Mouse (Mus musculus) forebrain, embryonic 11.5 days (tissue): ENCODE measurements at regions not wholly inside any gene's neighbourhood (a gene's known extent, or its start where the extent isn't known, plus 50 kb on each side); places are given as distances from the start of the nearest gene placed in this dataset.

ENCODE experiments used
- ATAC-seq: fragments of 200-750 bp; cut with Nextera tagmentation; replicated peaks from 2 replicates; pipeline ENCODE4 v1.8.0; 2017; ENCODE audit warnings: moderate TSS enrichment; ENCODE audit not compliant: low FRiP score
- DNase-seq: peaks from one replicate; pipeline ENCODE4 v3.0.0-alpha.2; 2017; ENCODE audit warnings: low spot score
- H3K27ac ChIP-seq: fragments of 300-500 bp; sonication (generic); 2 replicates; pipeline ENCODE4 v1.5.1; 2014; ENCODE audit warnings: low read depth, low read length
- H3K27me3 ChIP-seq: fragments of 300-500 bp; sonication (generic); 2 replicates; pipeline ENCODE4 v1.6.1; 2014; ENCODE audit warnings: mild to moderate bottlenecking, low read length, mixed read lengths; ENCODE audit not compliant: control insufficient read depth, insufficient read depth
- H3K36me3 ChIP-seq: fragments of 300-500 bp; sonication (generic); 2 replicates; pipeline ENCODE4 v1.6.1; 2014; ENCODE audit warnings: mild to moderate bottlenecking, low read length, moderate library complexity, mixed read lengths; ENCODE audit not compliant: control insufficient read depth, insufficient read depth
- H3K4me1 ChIP-seq: fragments of 300-500 bp; sonication (generic); replicated peaks from 2 replicates; pipeline ENCODE4 v1.6.1; 2014; ENCODE audit warnings: low read length, mixed read lengths; ENCODE audit not compliant: control insufficient read depth, insufficient read depth
- H3K4me2 ChIP-seq: fragments of 300-500 bp; sonication (generic); 2 replicates; pipeline ENCODE4 v1.6.1; 2014; ENCODE audit warnings: low read depth, mild to moderate bottlenecking, low read length, moderate library complexity, mixed read lengths; ENCODE audit not compliant: severe bottlenecking
- H3K4me3 ChIP-seq: fragments of 300-500 bp; sonication (generic); 2 replicates; pipeline ENCODE4 v1.5.1; 2014; ENCODE audit warnings: low read depth, low read length
- H3K9ac ChIP-seq: fragments of 300-500 bp; sonication (generic); 2 replicates; pipeline ENCODE4 v1.6.1; 2014; ENCODE audit warnings: low read length
- H3K9me3 ChIP-seq: fragments of 300-500 bp; sonication (generic); 2 replicates; pipeline ENCODE4 v1.6.1; 2016; ENCODE audit warnings: low read length, mixed read lengths; ENCODE audit not compliant: control insufficient read depth
- WGBS: fragments of 180-500 bp; shearing (Covaris S2); extraction: QIAGEN DNeasy Blood & Tissue Kit; methylation state at CpG from one replicate; pipeline ENCODE4 v1.1.7; 2014; 5-methylcytosine and 5-hydroxymethylcytosine counted together

DNA sequence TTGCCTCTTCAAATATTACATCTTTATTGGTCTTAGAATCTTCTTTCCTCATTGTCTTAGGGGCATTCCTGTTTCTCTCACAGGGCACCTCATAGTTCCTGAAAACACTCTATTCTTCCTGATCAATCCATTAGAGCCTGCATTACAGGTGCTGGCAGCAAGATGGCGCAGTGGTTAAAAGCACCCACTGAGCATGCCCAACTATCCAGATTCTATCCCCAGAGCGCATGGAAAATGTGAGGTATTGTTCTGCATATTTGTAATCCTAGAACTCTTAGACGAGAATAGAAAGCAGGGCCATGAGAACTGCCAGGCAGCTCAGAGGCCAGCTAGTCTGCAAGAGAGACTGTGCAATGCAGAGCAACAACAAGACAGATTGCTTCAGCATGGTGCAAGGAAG lies 67.7 kb upstream of the Fam98a start:
- Histone ChIP-seq H3K27ac (no peak overlapping the region), H3K9me3 (no peaks in the 10 kb centered on the region), H3K27me3 (no peaks in the 10 kb centered on the region), H3K4me2 (no peak overlapping the region), H3K4me3 (no peak overlapping the region), H3K36me3 (no peaks in the 10 kb centered on the region), H3K9ac (no peak overlapping the region), H3K4me1 (no peaks in the 10 kb centered on the region)
- DNase-seq: no peak
- ATAC-seq: no peak
- WGBS: 66% methylated on average over 3 of the region's 3 CpGs

DNA sequence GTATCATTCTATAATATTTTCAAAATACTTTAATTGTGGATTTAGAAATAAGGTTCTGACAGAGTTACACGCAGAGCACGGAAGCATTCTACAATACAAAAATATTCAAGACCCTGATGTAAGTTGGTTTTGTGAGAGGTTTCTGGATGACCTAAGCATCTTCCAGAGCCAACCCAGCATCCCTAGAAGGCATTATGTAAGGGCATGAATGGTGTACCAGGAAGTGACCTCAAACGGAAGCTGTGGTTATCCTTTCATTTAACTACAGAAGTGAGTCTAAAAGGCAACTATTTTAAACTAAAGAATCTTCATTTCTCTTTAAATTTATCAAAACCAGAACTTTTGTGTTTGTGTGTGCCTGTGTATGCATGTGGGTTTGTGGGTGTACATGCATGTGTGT lies 66.8 kb upstream of the Fam98a start:
- Histone ChIP-seq H3K4me3 (no peak overlapping the region), H3K36me3 (no peaks in the 10 kb centered on the region), H3K27me3 (no peaks in the 10 kb centered on the region), H3K4me1 (no peaks in the 10 kb centered on the region), H3K9ac (no peak overlapping the region), H3K9me3 (no peaks in the 10 kb centered on the region), H3K27ac (no peak overlapping the region), H3K4me2 (no peak overlapping the region)
- WGBS: 95% methylated on average over 3 of the region's 3 CpGs
- ATAC-seq: no peak
- no peak for DNase-seq

GRCm38 (mm10) chr17:75617280-75617679 lies 65.5 kb upstream of the Fam98a start:
- DNase-seq (no peak), ATAC-seq (peak; percentile 61)
- Histone ChIP-seq H3K4me1 (no peaks in the 10 kb centered on the region), H3K36me3 (no peaks in the 10 kb centered on the region), H3K9ac (no peak overlapping the region), H3K27ac (no peak overlapping the region), H3K9me3 (no peaks in the 10 kb centered on the region), H3K27me3 (no peaks in the 10 kb centered on the region), H3K4me3 (no peak overlapping the region), H3K4me2 (no peak overlapping the region)
- 20% methylated on average over 6 of the region's 6 CpGs for WGBS

DNA sequence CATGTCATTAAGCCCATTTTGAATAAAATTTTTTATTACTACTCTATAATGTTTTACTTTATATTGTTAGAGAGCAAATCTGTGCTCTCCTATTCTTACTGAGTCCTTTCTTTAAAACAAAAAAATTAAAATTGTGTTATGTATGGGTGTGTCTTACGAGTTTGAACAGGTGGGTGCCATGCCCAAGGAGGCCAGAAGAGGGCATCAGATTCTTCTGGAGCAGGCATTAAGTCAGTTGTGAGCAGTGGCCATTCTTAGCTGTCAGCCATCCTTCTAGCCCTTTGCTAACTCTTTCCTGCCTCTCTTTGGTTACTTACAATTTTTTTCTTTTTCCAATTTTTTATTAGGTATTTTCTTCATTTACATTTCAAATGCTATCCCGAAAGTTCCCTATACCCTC lies 63.6 kb upstream of the Fam98a start:
- Histone ChIP-seq H3K27me3 (no peaks in the 10 kb centered on the region), H3K4me2 (no peak overlapping the region), H3K9ac (no peak overlapping the region), H3K4me1 (no peaks in the 10 kb centered on the region), H3K9me3 (no peaks in the 10 kb centered on the region), H3K4me3 (no peak overlapping the region), H3K36me3 (no peaks in the 10 kb centered on the region), H3K27ac (no peak overlapping the region)
- DNase-seq (no peak), ATAC-seq (no peak)
- WGBS: 91% methylated on average over 2 of the region's 2 CpGs

DNA sequence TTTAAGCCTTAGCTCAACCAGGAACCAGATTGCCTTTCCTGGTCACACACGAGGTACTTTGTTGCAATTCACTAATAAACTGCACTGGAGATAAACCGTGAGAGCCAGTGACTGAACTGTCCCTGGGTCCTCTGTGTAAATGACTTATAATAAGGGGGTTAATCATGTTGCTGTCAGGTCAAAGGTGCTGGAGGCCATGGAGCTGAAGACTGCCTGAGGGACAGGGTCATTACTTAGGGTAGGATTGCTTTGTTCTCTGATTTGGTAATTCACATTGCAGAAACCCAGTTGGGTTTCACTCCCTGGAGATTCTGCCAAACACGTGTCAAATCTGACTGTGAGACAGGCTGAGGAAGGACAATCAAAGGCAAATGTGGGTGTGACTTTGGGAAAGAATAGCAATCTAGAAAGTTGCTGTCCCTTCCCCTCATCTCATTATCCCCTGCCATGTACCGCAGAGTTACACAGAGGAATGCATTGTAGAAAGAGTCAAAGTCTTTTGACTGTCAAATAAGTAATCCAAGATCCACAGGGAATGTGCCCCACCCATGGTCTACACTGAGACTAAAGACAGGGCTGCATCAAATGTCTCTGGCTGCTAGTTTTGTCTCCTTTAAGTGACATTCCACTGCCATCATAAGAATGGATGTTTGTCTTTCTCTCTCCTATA lies 51.8 kb upstream of the Fam98a start:
- WGBS: 25% methylated on average over 4 of the region's 4 CpGs
- peak; percentile 61; the same call in 1 of the 2 replicates for ATAC-seq
- Histone ChIP-seq H3K27me3 (no peaks in the 10 kb centered on the region), H3K9ac (no peak overlapping the region), H3K4me3 (no peak overlapping the region), H3K27ac (no peak overlapping the region), H3K9me3 (no peaks in the 10 kb centered on the region), H3K36me3 (no peaks in the 10 kb centered on the region), H3K4me1 (no peaks in the 10 kb centered on the region), H3K4me2 (no peak overlapping the region)
- DNase-seq: no peak
